Mouse (Mus musculus) embryonic fibroblast, embryonic 13.5 days (primary cell): Measurements from ENCODE around the gene Hspb9.

Experiments
- CTCF ChIP-seq: IDR thresholded peaks from 2 replicates; pipeline ENCODE4 v1.5.1; 2011; ENCODE audit warnings: mild to moderate bottlenecking, control low read depth, low read length, moderate library complexity, borderline replicate concordance; ENCODE audit not compliant: insufficient read depth
- POLR2A ChIP-seq: IDR thresholded peaks from 2 replicates; pipeline ENCODE4 v1.6.1; 2011; ENCODE audit warnings: low read depth, mild to moderate bottlenecking, control low read depth, low read length, moderate library complexity

DNA sequence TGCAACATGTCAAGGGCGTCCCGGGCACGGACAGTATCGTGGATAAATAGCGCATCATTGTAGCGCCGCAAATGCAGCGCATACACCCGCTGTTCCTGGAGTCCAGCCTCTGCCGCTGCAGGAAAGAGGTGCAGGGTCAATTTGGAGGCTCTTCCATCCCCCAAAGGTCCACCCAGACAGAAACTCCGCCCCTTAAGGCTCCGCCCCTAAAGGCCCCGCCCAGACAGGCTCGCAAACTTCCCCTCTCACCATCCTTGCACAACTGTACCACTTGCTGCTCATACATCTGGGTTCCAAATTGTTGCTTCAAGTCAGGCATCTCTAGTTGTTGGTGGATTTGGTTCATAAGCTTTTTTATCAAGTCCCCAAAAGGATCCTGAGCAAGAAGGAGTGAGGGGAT lies 12.3 kb upstream of the Hspb9 start:
- TF ChIP-seq POLR2A (no peak), CTCF (no peak)
